Mouse (Mus musculus) embryonic facial prominence, embryonic 11.5 days (tissue): ENCODE results near the gene Sf3a1. TPM values are rescaled to one million over a fixed set of nuclear protein-coding genes. Genes with fewer than 3 reads are reported as not detected.

ENCODE experiments used
- ATAC-seq: fragments of 200-750 bp; cut with Nextera tagmentation; replicated peaks from 2 replicates; pipeline ENCODE4 v1.8.0; 2017; ENCODE audit warnings: low read depth; ENCODE audit not compliant: insufficient number of reproducible peaks, low FRiP score, low TSS enrichment
- DNase-seq: peaks from one replicate; pipeline ENCODE4 v3.0.0-alpha.2; 2015; ENCODE audit warnings: low spot score
- H3K27ac ChIP-seq: fragments of 300-500 bp; sonication (generic); replicated peaks from 2 replicates; pipeline ENCODE4 v1.5.1; 2014; ENCODE audit warnings: mild to moderate bottlenecking, low read depth, low read length, control low read depth
- H3K27me3 ChIP-seq: fragments of 300-500 bp; sonication (generic); 2 replicates; pipeline ENCODE4 v1.6.1; 2014; ENCODE audit warnings: mild to moderate bottlenecking, low read length, moderate library complexity, mixed read lengths; ENCODE audit not compliant: control insufficient read depth, insufficient read depth
- H3K36me3 ChIP-seq: fragments of 300-500 bp; sonication (generic); replicated peaks from 2 replicates; pipeline ENCODE4 v1.6.1; 2014; ENCODE audit warnings: low read depth, mild to moderate bottlenecking, low read length, moderate library complexity, mixed read lengths; ENCODE audit not compliant: control insufficient read depth, insufficient read depth
- H3K4me1 ChIP-seq: fragments of 300-500 bp; sonication (generic); 2 replicates; pipeline ENCODE4 v1.6.1; 2014; ENCODE audit warnings: low read length, mixed read lengths; ENCODE audit not compliant: control insufficient read depth, insufficient read depth
- H3K4me2 ChIP-seq: fragments of 300-500 bp; sonication (generic); 2 replicates; pipeline ENCODE4 v1.6.1; 2014; ENCODE audit warnings: low read depth, mild to moderate bottlenecking, control low read depth, low read length, moderate library complexity
- H3K4me3 ChIP-seq: fragments of 300-500 bp; sonication (generic); 2 replicates; pipeline ENCODE4 v1.5.1; 2014; ENCODE audit warnings: low read depth, low read length, control low read depth
- H3K9ac ChIP-seq: fragments of 300-500 bp; sonication (generic); replicated peaks from 2 replicates; pipeline ENCODE4 v1.6.1; 2014; ENCODE audit warnings: mild to moderate bottlenecking, control low read depth, low read length
- H3K9me3 ChIP-seq: fragments of 300-500 bp; sonication (generic); replicated peaks from 2 replicates; pipeline ENCODE4 v1.6.1; 2016; ENCODE audit warnings: mild to moderate bottlenecking, low read length, inconsistent platforms, mixed read lengths; ENCODE audit not compliant: control insufficient read depth
- WGBS: fragments of 180-500 bp; shearing (Covaris S2); extraction: QIAGEN DNeasy Blood & Tissue Kit; methylation state at CpG from one replicate; pipeline ENCODE4 v1.1.7; 2014; 5-methylcytosine and 5-hydroxymethylcytosine counted together
- polyA plus RNA-seq: library from polyadenylated mRNA; unstranded; fragments of >200 nt; fragmentation: Nextera tagmentation; extraction: Ambion mirVana; gene quantifications from 2 replicates; pipeline ENCODE4 v1.2.1, GENCODE M21; 2014

Sf3a1 gene
- polyA plus RNA-seq, 1 experiment from 2014 or later: 82.7 TPM

DNA sequence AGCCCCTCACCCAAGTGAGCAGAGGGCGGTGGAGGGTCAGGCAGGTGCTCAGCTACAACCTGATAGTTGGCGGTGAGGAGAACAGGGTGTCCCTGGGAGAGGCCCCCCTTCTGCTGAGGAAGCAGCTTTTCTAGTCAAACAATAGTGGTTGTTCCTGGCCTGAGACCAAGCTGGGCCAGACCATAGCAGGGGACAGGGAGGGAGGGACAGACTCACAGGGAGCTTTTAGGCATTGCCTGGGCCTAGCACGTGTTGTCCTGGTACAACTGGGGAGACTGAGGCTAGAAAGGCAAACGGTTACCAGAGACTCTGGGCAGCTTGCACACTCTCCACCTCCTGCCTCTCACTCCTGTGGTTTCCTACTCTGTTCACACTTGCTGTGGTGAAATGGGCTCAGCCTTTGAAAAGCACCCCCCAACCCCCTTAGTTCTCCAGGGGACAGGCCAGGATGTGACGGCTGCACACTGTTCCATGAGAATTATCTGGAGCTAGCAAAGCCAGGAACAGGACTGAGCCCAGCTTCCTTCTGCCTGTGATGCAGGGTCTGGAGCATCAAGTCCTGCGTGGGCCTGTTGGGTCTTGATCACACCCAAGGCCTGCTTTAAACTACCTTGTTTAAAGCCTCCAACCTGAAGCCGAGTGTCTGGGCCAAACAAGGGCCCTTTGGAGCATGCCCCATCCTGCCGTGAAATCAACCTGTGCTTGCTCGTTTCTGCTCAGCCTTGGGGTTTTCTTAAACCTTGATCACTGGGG lies 56.3 kb downstream of the Sf3a1 start:
- peaks cover 7% of the 10 kb centered on the region; the same call in 1 of the 2 replicates for H3K27me3 ChIP-seq
- DNase-seq: no peak
- no peak overlapping the region for H3K4me2 ChIP-seq
- no peak overlapping the region for H3K9ac ChIP-seq
- WGBS: 83% methylated on average over 9 of the region's 9 CpGs
- H3K4me1 ChIP-seq: no peaks in the 10 kb centered on the region; the same call in 1 of the 2 replicates
- no peak for ATAC-seq
- H3K9me3 ChIP-seq: no peaks in the 10 kb centered on the region
- H3K4me3 ChIP-seq: no peak overlapping the region
- H3K27ac ChIP-seq: no peak overlapping the region
- no peaks in the 10 kb centered on the region; the same call in 1 of the 2 replicates for H3K36me3 ChIP-seq

- WGBS: 2% methylated on average over 53 of the region's 56 CpGs
- peak; percentile 77 for ATAC-seq
- Histone ChIP-seq H3K4me2 (peak within 1 kb of the TSS; percentile 93), H3K9me3 (no peaks in the 10 kb centered on the region), H3K36me3 (no peaks in the 10 kb centered on the region; the same call in 1 of the 2 replicates), H3K9ac (peak within 1 kb of the TSS; percentile 43), H3K4me1 (no peaks in the 10 kb centered on the region; the same call in 1 of the 2 replicates), H3K4me3 (peak within 1 kb of the TSS; percentile 44), H3K27me3 (peaks cover 7% of the 10 kb centered on the region; the same call in 1 of the 2 replicates), H3K27ac (no peak within 1 kb of the TSS)
- peak; percentile 87 for DNase-seq
Measured at GRCm38 (mm10) chr11:4217914-4218629, 57.9 kb downstream of the Sf3a1 start, which contains the start of gene Castor1. Gene Castor1 (plus strand): TSS chr11:4218225.

GRCm38 (mm10) chr11:4218637-4219036 lies 58.5 kb downstream of the Sf3a1 start:
- Histone ChIP-seq H3K27ac (no peak overlapping the region), H3K4me3 (peak overlapping the region; percentile 44), H3K27me3 (peaks cover 7% of the 10 kb centered on the region; the same call in 1 of the 2 replicates), H3K9me3 (no peaks in the 10 kb centered on the region), H3K4me1 (no peaks in the 10 kb centered on the region; the same call in 1 of the 2 replicates), H3K9ac (peak overlapping the region; percentile 43; the same call in 1 of the 2 replicates), H3K4me2 (peak overlapping the region; percentile 93), H3K36me3 (no peaks in the 10 kb centered on the region)
- no peak for ATAC-seq
- no peak for DNase-seq
- WGBS: 6% methylated on average over 6 of the region's 6 CpGs

GRCm38 (mm10) chr11:4219317-4219751 lies 59.2 kb downstream of the Sf3a1 start:
- Histone ChIP-seq H3K36me3 (no peaks in the 10 kb centered on the region), H3K4me3 (no peak overlapping the region), H3K4me1 (no peaks in the 10 kb centered on the region; the same call in 1 of the 2 replicates), H3K27ac (no peak overlapping the region), H3K9ac (no peak overlapping the region), H3K27me3 (peaks cover 7% of the 10 kb centered on the region; the same call in 1 of the 2 replicates), H3K4me2 (no peak overlapping the region), H3K9me3 (no peaks in the 10 kb centered on the region)
- ATAC-seq: no peak
- DNase-seq: peak; percentile 70
- 15% methylated on average over 2 of the region's 2 CpGs for WGBS

DNA sequence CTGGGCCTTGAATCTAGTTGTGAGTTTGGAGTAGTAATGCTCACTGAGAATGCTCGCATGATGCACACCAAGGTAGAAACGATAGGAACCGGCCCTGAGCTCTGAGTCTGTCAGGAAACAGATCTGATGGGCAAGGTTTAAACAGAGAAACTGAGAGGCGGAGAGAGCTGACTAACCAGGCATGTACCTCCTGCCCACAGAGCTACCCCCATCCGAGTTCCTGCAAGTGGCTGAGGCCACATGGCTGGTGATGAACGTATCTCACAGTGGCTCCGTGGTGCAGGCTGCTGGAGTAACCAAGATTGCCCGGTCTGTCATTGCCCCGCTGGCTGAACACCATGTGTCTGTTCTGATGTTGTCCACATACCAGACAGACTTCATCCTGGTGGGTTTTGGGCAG lies 59.8 kb downstream of the Sf3a1 start:
- ATAC-seq (no peak), DNase-seq (no peak)
- no peaks in the 10 kb centered on the region for H3K36me3 ChIP-seq
- no peak overlapping the region for H3K4me3 ChIP-seq
- no peaks in the 10 kb centered on the region; the same call in 1 of the 2 replicates for H3K4me1 ChIP-seq
- no peak overlapping the region for H3K9ac ChIP-seq
- WGBS: 64% methylated on average over 9 of the region's 9 CpGs
- no peaks in the 10 kb centered on the region for H3K9me3 ChIP-seq
- H3K27me3 ChIP-seq: peaks cover 7% of the 10 kb centered on the region; the same call in 1 of the 2 replicates
- H3K4me2 ChIP-seq: no peak overlapping the region
- no peak overlapping the region for H3K27ac ChIP-seq

DNA sequence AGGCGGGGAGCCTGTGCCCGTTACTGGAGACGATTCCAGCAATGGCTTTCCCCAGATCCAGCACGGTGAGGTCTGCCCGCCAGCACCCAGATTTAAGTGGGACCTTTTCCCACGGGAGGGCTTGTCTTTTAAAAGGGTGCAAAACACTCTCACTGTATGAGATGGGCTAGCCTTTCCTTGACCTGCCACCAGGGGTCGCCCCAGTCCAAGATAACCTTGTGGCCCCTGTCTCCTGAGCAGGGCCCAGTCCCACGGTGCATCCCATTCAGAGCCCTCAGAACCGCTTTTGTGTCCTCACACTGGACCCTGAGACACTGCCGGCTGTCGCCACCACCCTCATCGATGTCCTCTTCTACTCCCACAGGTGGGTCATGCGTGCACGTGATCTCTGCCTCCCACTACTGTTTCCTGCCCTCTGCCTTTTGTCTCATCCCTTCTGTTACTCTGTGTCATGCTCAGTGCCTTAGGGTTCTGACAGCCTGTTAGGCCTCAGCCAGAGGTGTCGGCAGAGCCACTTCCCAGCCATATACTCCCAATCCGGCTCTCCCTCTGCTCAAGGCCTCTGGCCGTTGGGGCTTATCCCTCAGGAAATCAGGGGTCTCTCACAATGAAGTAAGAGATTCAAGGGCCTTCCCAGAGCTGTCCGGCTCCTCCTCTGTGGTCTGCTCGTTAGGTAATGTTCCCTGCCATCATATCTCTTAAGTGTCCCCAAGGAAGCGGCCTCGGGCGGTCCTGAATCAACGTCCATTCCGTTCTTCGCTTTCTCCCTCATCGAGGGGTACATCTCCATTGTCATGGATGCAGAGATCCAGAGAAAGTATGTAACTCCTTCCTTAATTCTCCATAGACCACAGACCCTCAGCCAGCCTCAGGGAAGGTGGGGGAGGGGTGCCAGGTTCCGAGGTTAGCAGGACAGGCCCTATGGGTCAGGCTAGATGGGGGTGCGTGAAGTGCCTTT lies 60.6 kb downstream of the Sf3a1 start:
- 48% methylated on average over 28 of the region's 28 CpGs for WGBS
- ATAC-seq (no peak), DNase-seq (peak; percentile 69)
- no peaks in the 10 kb centered on the region for H3K9me3 ChIP-seq
- H3K36me3 ChIP-seq: no peaks in the 10 kb centered on the region
- no peak overlapping the region for H3K4me2 ChIP-seq
- no peak overlapping the region for H3K9ac ChIP-seq
- peaks cover 7% of the 10 kb centered on the region; the same call in 1 of the 2 replicates for H3K27me3 ChIP-seq
- no peak overlapping the region for H3K4me3 ChIP-seq
- no peaks in the 10 kb centered on the region; the same call in 1 of the 2 replicates for H3K4me1 ChIP-seq
- H3K27ac ChIP-seq: no peak overlapping the region
